Mouse (Mus musculus): Measurements from ENCODE around the gene Spata18.

- TF ChIP-seq CTCF (IDR thresholded peaks at IDR 0.05; ENCODE audit: borderline replicate concordance, insufficient read depth, low read length) (no peak), POLR2A (IDR thresholded peaks at IDR 0.05; ENCODE audit: low read depth, low read length) (no peak)
Observed at GRCm38 (mm10) chr5:73676626-73677025, 25.4 kb downstream of the Spata18 start.
